Mouse (Mus musculus): ENCODE data around the gene Nacad.

DNA sequence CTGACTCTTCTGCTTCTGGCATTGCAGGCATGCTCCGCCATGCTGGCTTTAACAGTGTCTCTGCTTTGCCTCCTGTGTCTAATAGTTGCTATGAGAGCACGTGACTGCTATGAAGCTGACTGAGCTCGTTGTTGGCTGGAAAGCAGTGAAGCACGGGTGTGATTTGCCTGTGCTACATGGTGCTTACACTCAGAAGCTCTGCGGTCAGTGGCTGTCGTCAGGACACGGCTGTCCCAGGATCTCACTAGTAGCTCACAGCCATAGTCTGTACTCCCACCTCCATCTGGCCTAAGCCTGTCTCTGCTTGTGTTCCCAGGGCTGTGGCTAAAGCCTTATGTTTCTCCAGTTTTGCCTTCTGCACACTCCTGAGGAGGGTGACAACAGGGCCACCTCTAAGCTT is 17.6 kb downstream of the Nacad start:
- no peak for TF ChIP-seq CTCF (IDR thresholded peaks at IDR 0.05; ENCODE audit: low read depth, low read length)
- no peak for TF ChIP-seq POLR2A (IDR thresholded peaks at IDR 0.05; ENCODE audit: insufficient read depth, low read length)
- TF ChIP-seq EP300 (IDR thresholded peaks at IDR 0.05; ENCODE audit: insufficient read depth, low read depth, low read length), result no peak
